ENCODE assay signal across 8 mouse cellular contexts in genomic region chr8:72644601-72645000, GRCm38 (mm10). TPM values are rescaled to one million over a fixed set of nuclear protein-coding genes. Genes with fewer than 3 reads are reported as not detected.
A peak's percentile ranks its signal among the peaks of the same experiment; 100 is the strongest.
DNase-seq lines count a peak whose midpoint lies in the region; ATAC-seq lines count a peak whose summit lies in the region.
"Had no signal": no experiment of that assay in that cellular context is flagged by ENCODE, and none has a peak within 500 bp of the region (broad histone marks: within the 10 kb centered on the region; RNA-seq: fewer than 3 reads in every experiment).

No protein-coding gene starts in this region.

- no peaks in the 10 kb centered on the region for H3K36me3 ChIP-seq in kidney, embryonic 16.5 days (ENCODE audit: insufficient read depth, low read length)
- H3K36me3 ChIP-seq: neural tube, embryonic 13.5 days had no signal

- no peak overlapping the region for H3K4me2 ChIP-seq in kidney, embryonic 16.5 days (replicated peaks; ENCODE audit: low read depth, low read length)
- H3K4me2 ChIP-seq: neural tube, embryonic 13.5 days had no signal

- no peak overlapping the region for H3K9ac ChIP-seq in kidney, embryonic 16.5 days (replicated peaks; ENCODE audit: low read length)
- H3K9ac ChIP-seq: neural tube, embryonic 13.5 days had no signal

- no peaks in the 10 kb centered on the region for H3K27me3 ChIP-seq in kidney, embryonic 16.5 days (ENCODE audit: insufficient read depth, low read length)
- H3K27me3 ChIP-seq: neural tube, embryonic 13.5 days had no signal

- WGBS in kidney, embryonic 16.5 days = 61% methylated on average over 4 of the region's 4 CpGs

- no peak for ATAC-seq in kidney, embryonic 16.5 days (ENCODE audit: low FRiP score, low TSS enrichment)

- no peak overlapping the region for H3K27ac ChIP-seq in kidney, embryonic 16.5 days (ENCODE audit: low read length)
- H3K27ac ChIP-seq: neural tube, embryonic 13.5 days had no signal

- DNase-seq in kidney, postnatal 10 days = peak; percentile 30
- peak; percentile 61 for DNase-seq in ZHBTc4 (ENCODE audit: low read depth, low spot score)
- peak; percentile 43 to 62 for DNase-seq in frontal cortex, postnatal 14 days (ENCODE audit: low spot score in 2 of 2)
- peak; percentile 69 to 73 for DNase-seq in right cerebral cortex, adult 2 months (ENCODE audit: low spot score in 2 of 2)
- no peak for DNase-seq in T-cell, adult 2 months (ENCODE audit: low spot score)
- DNase-seq in lung, postnatal 25 days (ENCODE audit: low spot score) = no peak

- no peak overlapping the region for H3K4me3 ChIP-seq in kidney, embryonic 16.5 days (ENCODE audit: low read length)
- H3K4me3 ChIP-seq: neural tube, embryonic 13.5 days had no signal

- H3K4me1 ChIP-seq in kidney, embryonic 16.5 days (ENCODE audit: insufficient read depth, low read length) = no peaks in the 10 kb centered on the region

- H3K9me3 ChIP-seq in kidney, embryonic 16.5 days (ENCODE audit: low read length) = 0 out of 2 replicates have a peak, but pooled peaks cover 4% of the 10 kb centered on the region
- H3K9me3 ChIP-seq: neural tube, embryonic 13.5 days had no signal

RNA-seq across cellular contexts. Expression of gene Nwd1, which starts 1.9 kb away (rescaled TPM):
- 0.09 and 0.10 TPM in 2 replicates for polyA plus RNA-seq in kidney, embryonic 16.5 days (2015; fragmentation: Nextera tagmentation; extraction: Ambion mirVana)

Comparison
In these comparisons a context has a peak if more than half of its experiments do, and no peak if none do; other contexts are left out.
1. DNase-seq: peak in kidney, postnatal 10 days (single experiment), ZHBTc4 (single experiment), frontal cortex, postnatal 14 days (2 of 2) and right cerebral cortex, adult 2 months (2 of 2); none in T-cell, adult 2 months (single experiment) and lung, postnatal 25 days (single experiment).